Mouse (Mus musculus) bone marrow, adult 2 months (tissue): ENCODE measurements around the gene Zfp704.

Source experiments
- CTCF ChIP-seq: fragments of 200-500 bp; IDR thresholded peaks from 2 replicates; pipeline ENCODE4 v1.5.1; 2011; ENCODE audit warnings: low read length, control low read depth; ENCODE audit not compliant: control insufficient read depth, insufficient read depth
- POLR2A ChIP-seq: fragments of 200-500 bp; IDR thresholded peaks from 2 replicates; pipeline ENCODE4 v1.6.1; 2011; ENCODE audit warnings: low read depth, mild to moderate bottlenecking, control low read depth, low read length, borderline replicate concordance; ENCODE audit not compliant: control insufficient read depth

DNA sequence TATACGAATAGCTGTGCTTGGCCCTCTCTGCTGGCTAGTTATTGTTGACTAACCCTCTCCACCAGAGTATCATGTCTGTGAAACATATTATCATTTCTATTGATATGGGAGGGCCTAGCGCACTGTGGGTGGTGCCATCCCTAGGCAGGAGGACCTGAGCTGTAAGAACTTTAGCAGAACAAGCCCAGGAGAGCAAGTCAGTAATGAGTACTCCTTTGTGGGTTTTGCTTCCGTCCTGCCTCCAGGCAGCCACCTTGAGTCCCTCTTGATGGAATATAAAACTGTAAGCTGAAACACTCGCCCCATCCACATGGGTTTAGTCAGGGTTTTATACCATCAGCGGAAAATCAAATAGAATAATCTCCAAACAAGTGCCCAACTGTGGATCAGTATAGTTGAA lies 207.5 kb downstream of the Zfp704 start:
- no peak for TF ChIP-seq CTCF
- TF ChIP-seq POLR2A, result no peak
